Mouse (Mus musculus) E14TG2a.4 (cell line): ENCODE measurements around the gene Zmynd8.

ENCODE experiments used
- H3K27me3 ChIP-seq: 2 replicates; pipeline ENCODE4 v1.6.1; 2014; ENCODE audit warnings: low read length, control low read depth; ENCODE audit not compliant: insufficient read depth
- H3K36me3 ChIP-seq: 2 replicates; pipeline ENCODE4 v1.6.1; 2014; ENCODE audit warnings: low read length, control low read depth; ENCODE audit not compliant: insufficient read depth
- H3K4me1 ChIP-seq: replicated peaks from 2 replicates; pipeline ENCODE4 v1.6.1; 2014; ENCODE audit warnings: low read depth, low read length, control low read depth
- H3K4me3 ChIP-seq: replicated peaks from 2 replicates; pipeline ENCODE4 v1.5.1; 2014; ENCODE audit warnings: mild to moderate bottlenecking, low read length
- H3K9me3 ChIP-seq: 2 replicates; pipeline ENCODE4 v1.6.1; 2014; ENCODE audit warnings: low read length, control low read depth
- CTCF ChIP-seq: conservative IDR thresholded peaks from 2 replicates; pipeline ENCODE4 v1.5.1; 2014; ENCODE audit warnings: low read length
- NANOG ChIP-seq: IDR thresholded peaks from 2 replicates; pipeline ENCODE4 v1.6.1; 2014; ENCODE audit warnings: borderline replicate concordance, low read length, mixed read lengths
- POU5F1 ChIP-seq: IDR thresholded peaks from 2 replicates; pipeline ENCODE4 v1.6.1; 2014; ENCODE audit warnings: low read length, borderline replicate concordance

Zmynd8 gene

GRCm38 (mm10) chr2:165833468-165833867, 65.3 kb downstream of the Zmynd8 start:
- Histone ChIP-seq H3K4me1 (peaks cover 96% of the 10 kb centered on the region), H3K36me3 (peaks cover 99% of the 10 kb centered on the region), H3K9me3 (no peaks in the 10 kb centered on the region), H3K27me3 (no peaks in the 10 kb centered on the region), H3K4me3 (peak overlapping the region; percentile 26; the same call in 1 of the 2 replicates)
- TF ChIP-seq POU5F1 (no peak), CTCF (no peak), NANOG (no peak)

GRCm38 (mm10) chr2:165832720-165833119, 66.1 kb downstream of the Zmynd8 start:
- Histone ChIP-seq H3K4me1 (peaks cover 97% of the 10 kb centered on the region), H3K9me3 (no peaks in the 10 kb centered on the region), H3K4me3 (no peak overlapping the region), H3K36me3 (peaks cover 99% of the 10 kb centered on the region), H3K27me3 (no peaks in the 10 kb centered on the region)
- TF ChIP-seq NANOG (no peak), CTCF (no peak), POU5F1 (no peak)

DNA sequence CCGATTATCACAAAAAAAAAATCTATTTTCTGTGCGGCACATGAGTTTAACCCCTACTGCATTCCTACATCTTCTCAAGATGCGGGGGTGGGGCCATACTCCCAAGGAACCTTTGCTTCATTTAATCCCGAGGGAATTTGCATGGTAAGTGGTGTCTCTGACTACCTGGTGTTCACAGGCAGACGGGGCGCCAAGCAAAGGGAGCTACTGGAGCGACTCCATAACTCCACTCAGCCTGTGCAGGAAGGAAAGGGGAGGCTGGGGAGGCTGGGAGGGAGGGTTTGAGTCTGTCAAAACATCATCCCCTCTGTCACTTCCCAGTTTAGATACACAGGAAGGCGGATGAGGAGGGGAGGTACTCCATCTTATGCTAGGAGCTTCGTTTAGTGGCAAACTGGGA, 66.5 kb downstream of the Zmynd8 start:
- no peaks in the 10 kb centered on the region for H3K27me3 ChIP-seq
- peaks cover 95% of the 10 kb centered on the region for H3K4me1 ChIP-seq
- H3K9me3 ChIP-seq = no peaks in the 10 kb centered on the region
- peaks cover 99% of the 10 kb centered on the region for H3K36me3 ChIP-seq
- TF ChIP-seq POU5F1 (no peak), CTCF (no peak), NANOG (no peak)
- peak overlapping the region; percentile 39 for H3K4me3 ChIP-seq

DNA sequence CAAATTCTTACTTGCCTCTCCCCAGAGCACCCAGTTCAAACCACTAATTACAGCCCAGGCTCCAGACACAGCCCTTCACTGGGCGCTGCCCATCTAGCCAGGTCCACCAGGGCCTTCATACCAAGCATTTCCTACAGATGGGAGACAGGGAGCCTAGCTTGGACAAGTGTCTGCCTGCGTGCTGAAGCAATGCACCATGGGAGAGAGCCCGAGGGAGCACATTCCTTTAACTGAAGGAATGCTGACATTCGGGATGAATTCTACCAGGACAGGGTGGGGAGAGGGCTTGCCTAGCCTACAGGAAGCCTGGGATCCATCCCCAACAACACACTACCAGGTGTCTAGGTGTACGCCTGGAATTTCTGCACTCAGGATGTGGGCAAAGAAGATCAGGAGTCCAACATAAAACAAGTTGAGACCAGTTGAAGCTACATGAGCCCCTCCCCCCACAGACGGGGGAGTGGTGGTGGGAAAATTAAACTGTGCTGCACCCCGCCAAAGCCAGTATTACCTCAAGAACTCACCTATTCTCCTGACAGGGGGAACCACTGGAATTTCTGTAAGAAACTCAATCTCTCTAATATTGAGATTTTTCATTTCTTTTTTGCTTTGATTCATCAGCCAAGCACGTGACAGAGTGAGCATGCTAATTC, 67.1 kb downstream of the Zmynd8 start:
- Histone ChIP-seq H3K9me3 (no peaks in the 10 kb centered on the region), H3K4me1 (peaks cover 97% of the 10 kb centered on the region), H3K27me3 (no peaks in the 10 kb centered on the region), H3K36me3 (peaks cover 99% of the 10 kb centered on the region), H3K4me3 (peak overlapping the region; percentile 39)
- TF ChIP-seq NANOG (no peak), CTCF (no peak), POU5F1 (no peak)

- Histone ChIP-seq H3K9me3 (no peaks in the 10 kb centered on the region), H3K4me3 (no peak overlapping the region), H3K36me3 (peaks cover 100% of the 10 kb centered on the region), H3K4me1 (peaks cover 98% of the 10 kb centered on the region), H3K27me3 (no peaks in the 10 kb centered on the region)
- TF ChIP-seq CTCF (no peak), POU5F1 (no peak), NANOG (no peak)
Measured at GRCm38 (mm10) chr2:165828770-165829169, 70.0 kb downstream of the Zmynd8 start.

DNA sequence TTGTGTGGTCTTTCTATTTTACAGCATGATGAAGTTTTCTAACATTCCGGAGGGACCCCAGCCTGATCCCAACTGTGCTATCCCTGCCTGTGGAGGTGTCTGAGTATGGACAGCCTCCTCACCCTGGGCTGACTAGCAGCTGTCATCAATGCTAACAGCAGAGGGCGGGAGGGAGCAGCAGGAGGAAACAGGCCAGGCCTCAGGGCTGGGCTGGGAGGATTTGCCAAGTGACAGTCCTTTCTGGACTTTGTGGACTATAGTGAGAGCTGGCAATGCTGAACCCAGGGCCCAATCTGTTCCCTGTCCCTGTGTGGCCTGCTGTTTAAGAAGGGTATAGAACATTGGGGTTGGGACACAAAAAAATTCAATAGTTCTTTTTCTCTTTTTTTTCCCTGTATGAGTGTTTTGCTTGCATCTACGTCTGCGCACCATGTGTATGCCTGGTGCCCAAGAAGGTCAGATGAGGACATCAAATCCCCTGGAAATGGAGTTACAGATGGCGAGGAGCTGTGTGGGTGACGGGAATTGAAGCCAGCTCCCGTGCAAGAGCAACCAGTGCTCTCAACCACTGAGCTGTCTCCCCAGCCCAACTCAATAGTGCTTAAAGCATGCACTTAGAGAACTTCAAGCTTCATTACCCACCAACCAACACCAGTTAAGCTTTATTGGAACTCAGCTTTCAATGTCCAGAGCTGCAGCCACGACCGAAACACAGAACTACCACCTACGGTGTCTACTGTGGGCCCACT, 72.7 kb downstream of the Zmynd8 start:
- TF ChIP-seq NANOG = no peak
- TF ChIP-seq CTCF = peak; percentile 65
- no peak overlapping the region for H3K4me3 ChIP-seq
- H3K4me1 ChIP-seq = peaks cover 97% of the 10 kb centered on the region
- peaks cover 100% of the 10 kb centered on the region for H3K36me3 ChIP-seq
- no peaks in the 10 kb centered on the region for H3K27me3 ChIP-seq
- H3K9me3 ChIP-seq = no peaks in the 10 kb centered on the region

DNA sequence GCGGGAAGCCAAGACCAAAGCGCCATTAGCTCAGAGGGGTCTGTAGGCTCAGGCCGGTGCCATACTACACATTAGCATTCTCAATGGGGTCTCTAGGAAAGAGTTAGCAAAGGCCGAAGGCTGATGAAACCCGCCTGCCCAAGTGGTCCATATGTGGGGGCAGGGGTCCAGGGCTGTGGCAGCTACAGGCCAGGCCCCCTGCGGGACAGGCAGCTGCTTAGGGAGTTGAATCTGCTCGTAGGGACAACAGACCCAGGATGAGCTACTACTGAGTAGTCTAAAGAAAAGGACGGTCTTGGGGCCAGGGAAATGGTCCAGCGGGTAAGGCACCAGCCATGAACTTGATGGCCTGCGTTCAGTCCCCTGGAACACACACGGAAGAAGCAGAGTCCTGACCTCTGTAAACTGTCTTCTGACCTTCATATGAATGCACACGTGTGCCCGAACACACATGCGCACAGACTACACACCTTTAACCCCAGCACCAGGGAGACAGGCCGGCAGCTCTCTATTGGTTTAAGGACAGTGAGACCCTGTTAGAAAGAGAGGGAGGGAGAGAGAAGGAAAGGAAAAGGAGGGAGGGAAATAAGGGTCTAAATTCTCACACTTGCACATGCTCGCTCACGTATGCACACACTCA, 73.4 kb downstream of the Zmynd8 start:
- H3K36me3 ChIP-seq = peaks cover 100% of the 10 kb centered on the region
- no peaks in the 10 kb centered on the region for H3K9me3 ChIP-seq

DNA sequence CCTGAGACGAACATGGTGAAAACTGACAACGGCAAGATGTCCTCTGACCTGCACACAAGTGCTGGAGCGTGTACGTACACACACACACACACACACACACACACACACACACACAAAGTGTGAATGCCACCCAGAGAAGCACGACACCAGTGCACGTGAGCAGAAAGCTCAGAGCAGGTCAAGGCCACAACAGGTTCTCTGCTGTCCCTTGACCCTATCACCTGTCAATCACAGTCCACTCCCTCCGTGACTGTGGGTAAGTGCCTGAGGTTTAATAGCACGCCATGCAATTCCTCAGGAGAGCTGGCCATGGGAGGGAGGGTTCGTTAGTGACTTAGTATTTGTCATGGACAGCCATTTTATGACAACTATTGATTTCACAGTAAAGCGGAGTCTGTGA, 74.0 kb downstream of the Zmynd8 start:
- H3K9me3 ChIP-seq = no peaks in the 10 kb centered on the region
- peaks cover 97% of the 10 kb centered on the region for H3K4me1 ChIP-seq
- H3K4me3 ChIP-seq = no peak overlapping the region
- no peaks in the 10 kb centered on the region for H3K27me3 ChIP-seq
- H3K36me3 ChIP-seq = peaks cover 100% of the 10 kb centered on the region
- no peak for TF ChIP-seq CTCF
- TF ChIP-seq NANOG = no peak
- no peak for TF ChIP-seq POU5F1

More for the DNA sequence above, 73.4 kb downstream of the Zmynd8 start:
- TF ChIP-seq NANOG (no peak), POU5F1 (no peak), CTCF (no peak)
- no peaks in the 10 kb centered on the region for H3K27me3 ChIP-seq
- no peak overlapping the region for H3K4me3 ChIP-seq
- H3K4me1 ChIP-seq = peaks cover 97% of the 10 kb centered on the region
